Mouse (Mus musculus) liver, postnatal 0 days (tissue): ENCODE data around the gene Ube2z.

Experiments used
- CTCF ChIP-seq: sonication (generic); IDR thresholded peaks from 2 replicates; pipeline ENCODE4 v1.5.1; 2016; ENCODE audit warnings: antibody characterized with exemption, low read depth
- EP300 ChIP-seq: IDR thresholded peaks from 2 replicates; pipeline ENCODE4 v1.6.1; 2016; ENCODE audit warnings: antibody characterized with exemption, low read depth, mild to moderate bottlenecking

GRCm38 (mm10) chr11:96074351-96075176 is 9.4 kb upstream of the Ube2z start:
- no peak for TF ChIP-seq CTCF
- no peak for TF ChIP-seq EP300
